Mouse (Mus musculus) forebrain, embryonic 16.5 days (tissue): Measurements from ENCODE around the gene Rab10. TPM values are rescaled to one million over a fixed set of nuclear protein-coding genes. Genes with fewer than 3 reads are reported as not detected.

Experiments
- ATAC-seq: fragments of 200-750 bp; cut with Nextera tagmentation; 2 replicates; pipeline ENCODE4 v1.8.0; 2017; ENCODE audit warnings: mild to moderate bottlenecking, moderate library complexity
- H3K27ac ChIP-seq: fragments of 300-500 bp; sonication (generic); 2 replicates; pipeline ENCODE4 v1.5.1; 2014; ENCODE audit warnings: low read length, control low read depth
- H3K27me3 ChIP-seq: fragments of 300-500 bp; sonication (generic); replicated peaks from 2 replicates; pipeline ENCODE4 v1.6.1; 2014; ENCODE audit warnings: low read length; ENCODE audit not compliant: control insufficient read depth, insufficient read depth
- H3K36me3 ChIP-seq: fragments of 300-500 bp; sonication (generic); 2 replicates; pipeline ENCODE4 v1.6.1; 2014; ENCODE audit not compliant: control insufficient read depth, insufficient read depth
- H3K4me1 ChIP-seq: fragments of 300-500 bp; sonication (generic); replicated peaks from 2 replicates; pipeline ENCODE4 v1.6.1; 2014; ENCODE audit warnings: low read length; ENCODE audit not compliant: control insufficient read depth, insufficient read depth
- H3K4me2 ChIP-seq: fragments of 300-500 bp; sonication (generic); 2 replicates; pipeline ENCODE4 v1.6.1; 2014; ENCODE audit warnings: mild to moderate bottlenecking, low read length, control low read depth
- H3K4me3 ChIP-seq: fragments of 300-500 bp; sonication (generic); replicated peaks from 2 replicates; pipeline ENCODE4 v1.5.1; 2014; ENCODE audit warnings: mild to moderate bottlenecking, low read length, control low read depth
- H3K9ac ChIP-seq: fragments of 300-500 bp; sonication (generic); replicated peaks from 2 replicates; pipeline ENCODE4 v1.6.1; 2014; ENCODE audit warnings: low read depth, low read length, control low read depth
- H3K9me3 ChIP-seq: fragments of 300-500 bp; sonication (generic); 2 replicates; pipeline ENCODE4 v1.6.1; 2016; ENCODE audit warnings: low read length; ENCODE audit not compliant: control insufficient read depth
- WGBS: fragments of 180-500 bp; shearing (Covaris S2); extraction: QIAGEN DNeasy Blood & Tissue Kit; methylation state at CpG from one replicate; pipeline ENCODE4 v1.1.7; 2014; 5-methylcytosine and 5-hydroxymethylcytosine counted together
- polyA plus RNA-seq: library from polyadenylated mRNA; unstranded; fragments of >200 nt; fragmentation: Nextera tagmentation; extraction: Ambion mirVana; gene quantifications from 2 replicates; pipeline ENCODE4 v1.2.1, GENCODE M21; 2015

Rab10 gene
- polyA plus RNA-seq, 1 experiment from 2014 or later = 135 TPM

DNA sequence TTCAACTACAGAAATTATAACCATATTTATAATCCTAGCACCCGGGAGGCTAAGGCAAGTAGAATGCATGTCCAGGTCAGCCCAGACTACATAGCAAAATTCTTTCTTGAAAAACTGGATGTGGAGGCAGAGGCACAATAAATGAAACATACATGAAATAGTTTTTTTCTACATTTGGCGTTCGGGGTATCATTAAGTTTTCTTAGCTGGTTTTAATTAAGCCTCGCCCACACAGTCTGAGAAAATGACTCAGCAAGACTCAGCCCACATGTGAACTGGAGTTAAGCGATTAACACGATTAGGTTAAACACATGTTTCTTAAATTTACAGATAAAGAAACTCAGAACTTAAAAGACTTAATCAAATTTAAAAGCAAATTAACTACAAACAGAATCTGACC, 24.4 kb downstream of the Rab10 start:
- Histone ChIP-seq H3K27me3 (no peaks in the 10 kb centered on the region), H3K4me3 (no peak overlapping the region), H3K9ac (no peak overlapping the region), H3K4me1 (no peaks in the 10 kb centered on the region), H3K27ac (no peak overlapping the region), H3K36me3 (no peaks in the 10 kb centered on the region), H3K4me2 (no peak overlapping the region), H3K9me3 (0 out of 2 replicates have a peak, but pooled peaks cover 1% of the 10 kb centered on the region)
- no peak for ATAC-seq
- WGBS = 93% methylated on average over 6 of the region's 6 CpGs

DNA sequence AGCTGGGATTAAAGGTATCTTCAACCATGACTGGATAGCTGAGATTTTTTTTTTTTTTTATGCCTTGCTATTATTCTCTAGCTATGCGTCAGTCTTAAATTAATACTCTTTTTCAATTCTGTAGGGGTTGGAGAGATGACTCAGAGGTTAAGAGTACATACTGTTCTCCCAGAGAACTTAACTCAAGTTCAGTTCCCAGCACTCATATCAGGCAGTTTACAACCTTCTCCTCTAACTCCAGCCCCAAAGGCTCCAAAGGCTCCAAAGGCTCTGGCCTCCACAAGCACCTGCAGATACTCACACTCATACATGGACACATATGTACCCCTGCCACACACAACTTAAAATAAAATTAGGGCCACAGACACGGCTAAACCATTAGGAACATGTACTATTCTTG, 25.3 kb downstream of the Rab10 start:
- Histone ChIP-seq H3K27me3 (no peaks in the 10 kb centered on the region), H3K9me3 (0 out of 2 replicates have a peak, but pooled peaks cover 6% of the 10 kb centered on the region), H3K4me2 (no peak overlapping the region), H3K36me3 (peaks cover 3% of the 10 kb centered on the region), H3K4me3 (no peak overlapping the region), H3K9ac (no peak overlapping the region), H3K27ac (no peak overlapping the region), H3K4me1 (no peaks in the 10 kb centered on the region)
- no peak for ATAC-seq
- 97% methylated on average over 2 of the region's 2 CpGs for WGBS

DNA sequence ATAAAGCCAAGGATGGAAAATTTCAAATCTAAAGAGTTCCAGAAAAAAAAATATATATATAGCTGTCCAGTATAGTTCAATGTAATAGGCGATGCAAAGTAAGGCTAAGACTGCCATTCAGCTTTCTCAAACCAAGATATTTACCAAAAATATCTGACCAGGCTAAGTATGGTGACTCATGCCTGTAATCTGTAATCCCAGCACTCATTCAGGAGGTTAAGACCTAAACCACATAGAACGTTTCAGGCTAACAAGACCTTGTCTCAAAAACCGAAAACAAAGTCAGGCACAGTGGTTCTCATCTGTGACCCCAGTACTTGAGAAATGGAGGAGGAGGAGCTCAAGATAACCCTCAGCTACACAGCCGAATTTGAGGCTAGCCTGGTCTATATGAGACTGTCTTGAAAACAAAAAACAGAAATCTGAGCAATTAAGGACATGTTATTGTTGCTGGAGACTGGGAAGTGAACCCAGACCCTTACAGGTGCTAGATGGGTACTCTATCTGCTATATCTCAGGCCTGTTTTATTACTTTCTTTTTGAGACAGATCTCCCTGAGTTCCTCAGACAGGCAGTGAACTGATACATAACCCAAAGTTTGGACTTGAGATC, 25.8 kb downstream of the Rab10 start:
- Histone ChIP-seq H3K9me3 (0 out of 2 replicates have a peak, but pooled peaks cover 6% of the 10 kb centered on the region), H3K4me3 (no peak overlapping the region), H3K9ac (no peak overlapping the region), H3K4me2 (no peak overlapping the region), H3K36me3 (peaks cover 3% of the 10 kb centered on the region), H3K27ac (no peak overlapping the region), H3K4me1 (no peaks in the 10 kb centered on the region), H3K27me3 (no peaks in the 10 kb centered on the region)
- 97% methylated on average over 4 of the region's 4 CpGs for WGBS
- no peak for ATAC-seq

DNA sequence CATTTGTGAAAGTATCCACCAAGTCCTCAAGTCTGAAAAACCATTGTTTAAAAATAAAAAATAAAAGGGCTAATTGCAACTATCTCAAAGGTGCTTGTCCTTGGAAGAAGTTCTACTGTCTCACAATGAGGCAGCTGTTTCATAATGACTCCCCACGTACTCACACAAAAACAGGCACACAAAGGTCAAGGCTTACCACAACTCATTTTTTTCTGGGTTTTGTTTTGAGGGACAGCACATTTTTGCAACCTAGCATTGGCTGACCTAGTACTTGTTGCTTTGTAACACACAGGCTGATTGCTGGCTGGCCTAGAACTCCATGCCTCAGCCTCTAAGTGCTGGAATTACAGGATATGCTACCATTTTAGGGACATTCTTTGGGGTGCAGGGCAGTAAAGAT, 26.8 kb downstream of the Rab10 start:
- Histone ChIP-seq H3K4me1 (no peaks in the 10 kb centered on the region), H3K9ac (no peak overlapping the region), H3K4me2 (no peak overlapping the region), H3K36me3 (peaks cover 3% of the 10 kb centered on the region), H3K9me3 (0 out of 2 replicates have a peak, but pooled peaks cover 6% of the 10 kb centered on the region), H3K4me3 (no peak overlapping the region), H3K27ac (no peak overlapping the region), H3K27me3 (no peaks in the 10 kb centered on the region)
- WGBS = 71% methylated on average over 1 of the region's 1 CpGs
- no peak for ATAC-seq

DNA sequence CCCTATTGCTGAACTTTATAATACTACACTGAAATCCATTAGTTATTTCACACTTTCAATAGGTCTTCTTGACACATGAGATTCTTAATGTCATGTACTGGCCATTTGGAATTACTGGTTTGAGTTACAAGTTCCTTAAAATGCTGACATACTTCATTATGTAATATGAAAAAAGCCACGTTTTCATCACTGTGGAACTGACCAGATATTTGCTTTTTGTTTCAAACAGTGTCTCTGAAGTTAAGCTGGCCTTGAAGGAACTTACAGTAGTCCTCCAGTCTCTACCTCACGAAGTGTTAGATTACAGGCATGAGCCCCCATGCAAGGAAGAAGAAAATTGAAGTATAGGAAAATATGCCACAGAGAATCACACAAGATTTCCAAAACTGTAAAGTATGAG, 27.2 kb downstream of the Rab10 start:
- Histone ChIP-seq H3K4me2 (no peak overlapping the region), H3K9ac (no peak overlapping the region), H3K27ac (no peak overlapping the region), H3K9me3 (0 out of 2 replicates have a peak, but pooled peaks cover 6% of the 10 kb centered on the region), H3K4me1 (no peaks in the 10 kb centered on the region), H3K36me3 (peaks cover 3% of the 10 kb centered on the region), H3K4me3 (no peak overlapping the region), H3K27me3 (no peaks in the 10 kb centered on the region)
- WGBS = 91% methylated on average over 2 of the region's 2 CpGs
- no peak for ATAC-seq

DNA sequence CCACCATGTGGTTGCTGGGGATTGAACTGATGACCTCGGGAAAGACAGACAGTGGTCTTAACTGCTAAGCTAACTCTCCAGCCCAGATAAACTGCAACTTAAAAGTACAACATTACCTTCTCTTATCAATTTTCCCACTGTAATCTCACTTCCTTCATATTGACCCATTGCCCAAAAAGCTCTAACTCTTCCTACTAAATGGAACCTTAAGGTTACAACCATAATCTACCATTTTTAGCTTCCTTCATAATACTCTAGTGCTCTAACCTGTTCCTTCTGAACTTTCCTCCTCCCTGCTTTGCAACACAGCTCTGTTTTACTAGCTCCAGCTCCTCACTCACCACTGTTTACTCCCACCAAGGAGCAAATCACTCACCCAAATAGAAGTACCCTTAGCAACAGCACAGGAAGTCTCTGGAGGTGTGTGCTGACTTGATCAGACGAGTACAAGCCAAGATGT, 30.9 kb downstream of the Rab10 start:
- H3K4me1 ChIP-seq = no peaks in the 10 kb centered on the region
- H3K27ac ChIP-seq = no peak overlapping the region
- H3K9ac ChIP-seq = no peak overlapping the region
- no peak overlapping the region for H3K4me3 ChIP-seq
- ATAC-seq = no peak
- no peak overlapping the region for H3K4me2 ChIP-seq
- no peaks in the 10 kb centered on the region for H3K27me3 ChIP-seq
- H3K9me3 ChIP-seq = 0 out of 2 replicates have a peak, but pooled peaks cover 6% of the 10 kb centered on the region
- WGBS = 94% methylated on average over 2 of the region's 2 CpGs
- H3K36me3 ChIP-seq = peaks cover 3% of the 10 kb centered on the region

DNA sequence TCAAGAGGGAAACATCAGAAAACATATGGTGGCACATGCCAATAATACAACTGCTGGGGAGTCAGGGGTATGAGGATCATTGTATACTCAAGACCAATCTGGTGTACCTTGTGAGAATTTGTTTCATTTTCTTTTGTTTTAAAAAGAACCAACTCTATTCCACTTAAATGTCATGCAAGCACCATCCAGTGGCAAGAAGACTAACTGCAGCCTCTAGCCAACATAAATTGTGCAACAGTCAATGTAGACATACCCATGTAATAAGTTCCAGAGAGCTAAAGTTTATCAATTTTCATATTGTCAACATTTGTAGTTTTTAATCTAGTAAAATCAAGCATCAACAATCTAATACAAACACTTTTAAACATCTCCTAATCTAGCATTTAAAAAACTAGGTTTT, 39.0 kb downstream of the Rab10 start:
- no peak for ATAC-seq
- no peak overlapping the region for H3K4me3 ChIP-seq
- H3K4me1 ChIP-seq = no peaks in the 10 kb centered on the region
- H3K4me2 ChIP-seq = no peak overlapping the region
- H3K27ac ChIP-seq = no peak overlapping the region
- H3K36me3 ChIP-seq = no peaks in the 10 kb centered on the region
- no peaks in the 10 kb centered on the region for H3K9me3 ChIP-seq
- no peak overlapping the region for H3K9ac ChIP-seq
- no peaks in the 10 kb centered on the region for H3K27me3 ChIP-seq

DNA sequence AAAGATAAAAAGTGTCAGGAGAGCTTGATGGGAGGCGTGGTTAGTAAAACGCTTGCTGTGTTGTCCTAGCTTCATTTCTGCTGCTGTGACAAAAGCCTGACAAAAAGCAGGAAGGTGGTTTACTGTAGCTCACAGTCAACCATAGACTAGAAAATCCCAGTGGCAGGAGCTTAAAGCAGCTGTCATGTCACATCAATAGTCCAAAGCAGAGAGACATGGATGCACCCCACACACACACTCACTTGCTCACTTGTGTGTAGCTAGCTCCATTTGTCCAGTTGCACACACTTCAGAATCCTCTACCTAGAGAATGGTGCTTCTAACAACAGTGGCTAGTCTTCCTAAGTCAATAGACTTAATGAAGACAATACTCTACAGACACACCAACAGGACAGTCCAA, 42.4 kb downstream of the Rab10 start:
- 96% methylated on average over 2 of the region's 2 CpGs for WGBS
- H3K4me3 ChIP-seq = no peak overlapping the region

DNA sequence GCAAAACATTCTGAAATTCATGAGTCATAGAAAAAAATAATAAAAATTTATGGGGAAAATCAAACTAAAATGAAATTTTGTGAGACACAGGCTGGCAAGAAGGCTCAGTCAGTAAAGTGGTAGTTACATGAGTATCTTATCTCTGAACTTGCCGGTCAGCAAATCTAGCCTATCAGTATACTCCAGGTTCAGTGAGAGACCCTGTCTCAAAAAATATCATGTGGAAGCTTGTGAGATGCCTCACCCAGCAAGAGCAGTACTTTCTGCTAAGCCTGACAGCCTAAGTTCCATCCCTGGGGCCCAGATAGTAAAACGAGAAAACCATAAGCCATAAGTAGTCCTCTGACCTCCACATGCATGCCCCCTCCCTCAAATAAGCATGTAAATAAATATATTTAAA, 44.6 kb downstream of the Rab10 start:
- Histone ChIP-seq H3K36me3 (no peaks in the 10 kb centered on the region), H3K9ac (no peak overlapping the region), H3K4me1 (no peaks in the 10 kb centered on the region), H3K4me2 (no peak overlapping the region), H3K27ac (no peak overlapping the region), H3K4me3 (no peak overlapping the region), H3K27me3 (no peaks in the 10 kb centered on the region), H3K9me3 (no peaks in the 10 kb centered on the region)
- ATAC-seq = no peak
- WGBS = 94% methylated on average over 2 of the region's 2 CpGs

More for the DNA sequence above, 42.4 kb downstream of the Rab10 start:
- H3K27me3 ChIP-seq = no peaks in the 10 kb centered on the region
- no peak for ATAC-seq
- no peak overlapping the region for H3K4me2 ChIP-seq
- no peaks in the 10 kb centered on the region for H3K4me1 ChIP-seq
- H3K9ac ChIP-seq = no peak overlapping the region
- H3K9me3 ChIP-seq = no peaks in the 10 kb centered on the region
- no peak overlapping the region for H3K27ac ChIP-seq
- no peaks in the 10 kb centered on the region for H3K36me3 ChIP-seq

DNA sequence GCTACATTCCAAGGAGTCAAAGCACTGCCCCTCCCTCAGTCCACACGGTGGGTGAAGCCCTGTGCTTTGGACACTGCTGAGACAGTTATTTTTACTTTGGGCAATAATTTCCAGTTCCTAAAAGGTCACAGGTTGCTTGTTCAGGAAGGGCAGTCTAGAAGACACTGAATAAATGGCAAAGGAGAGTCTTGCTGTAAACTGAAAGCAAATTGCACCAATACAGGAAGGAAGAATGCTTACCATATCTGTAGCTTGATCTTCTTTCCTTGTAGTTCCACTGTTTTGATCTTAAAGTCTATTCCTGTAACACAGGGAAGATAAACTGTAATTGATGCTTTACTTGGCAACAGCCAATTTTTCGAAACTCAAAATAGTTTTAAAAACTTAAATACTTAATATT, 45.3 kb downstream of the Rab10 start:
- Histone ChIP-seq H3K4me3 (no peak overlapping the region), H3K9me3 (no peaks in the 10 kb centered on the region), H3K27me3 (no peaks in the 10 kb centered on the region), H3K9ac (no peak overlapping the region), H3K27ac (no peak overlapping the region), H3K4me1 (no peaks in the 10 kb centered on the region), H3K36me3 (no peaks in the 10 kb centered on the region), H3K4me2 (no peak overlapping the region)
- 91% methylated on average over 2 of the region's 2 CpGs for WGBS
- no peak for ATAC-seq
